Mouse (Mus musculus): ENCODE results near the gene Eaf1.

- TF ChIP-seq POLR2A (IDR thresholded peaks at IDR 0.05; ENCODE audit: insufficient read depth, low read depth, low read length) (no peak), CTCF (IDR thresholded peaks at IDR 0.05; ENCODE audit: insufficient read depth, low read depth, low read length) (no peak)
These were observed 15.7 kb downstream of the Eaf1 start for GRCm38 (mm10) chr14:31509911-31510310.
